Mouse (Mus musculus) CD4-positive, CD25-positive, alpha-beta regulatory T cell, adult 4 months (primary cell): ENCODE measurements around the gene Ints6l. TPM values are rescaled to one million over a fixed set of nuclear protein-coding genes. Genes with fewer than 3 reads are reported as not detected.

ENCODE experiments used
- ATAC-seq: one replicate; pipeline ENCODE4 v1.8.0; 2017
- polyA plus RNA-seq, 2 experiments: library from polyadenylated mRNA; unstranded; fragments of 100-300 nt; shearing (Covaris generic); gene quantifications; one replicate each; pipeline ENCODE4 v1.2.1; 2017

Gene Ints6l
- polyA plus RNA-seq, 2 experiments from 2014 or later, result 24.7 to 33.4 TPM

DNA sequence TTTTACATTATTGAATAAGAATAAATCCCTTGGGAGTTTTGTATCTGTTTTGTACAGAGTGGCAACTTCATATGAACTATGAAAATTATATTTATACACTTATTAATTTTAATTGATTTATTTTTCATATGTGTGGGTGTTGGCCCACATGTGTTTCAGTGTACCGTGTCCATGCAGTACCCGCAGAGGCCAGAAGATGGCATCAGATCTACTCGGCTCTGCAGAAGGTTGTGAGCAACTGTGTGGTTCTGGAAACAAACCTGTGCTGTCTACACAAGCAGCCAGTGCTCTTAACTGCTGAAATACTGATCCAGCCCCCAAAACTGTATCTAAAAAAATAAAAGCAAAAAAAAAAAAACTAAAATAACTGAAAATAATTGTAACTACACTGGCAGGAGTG is 76.6 kb downstream of the Ints6l start:
- peak; percentile 58 for ATAC-seq

- ATAC-seq, result no peak
Measured at GRCm38 (mm10) chrX:56537162-56537561, 82.5 kb downstream of the Ints6l start.

DNA sequence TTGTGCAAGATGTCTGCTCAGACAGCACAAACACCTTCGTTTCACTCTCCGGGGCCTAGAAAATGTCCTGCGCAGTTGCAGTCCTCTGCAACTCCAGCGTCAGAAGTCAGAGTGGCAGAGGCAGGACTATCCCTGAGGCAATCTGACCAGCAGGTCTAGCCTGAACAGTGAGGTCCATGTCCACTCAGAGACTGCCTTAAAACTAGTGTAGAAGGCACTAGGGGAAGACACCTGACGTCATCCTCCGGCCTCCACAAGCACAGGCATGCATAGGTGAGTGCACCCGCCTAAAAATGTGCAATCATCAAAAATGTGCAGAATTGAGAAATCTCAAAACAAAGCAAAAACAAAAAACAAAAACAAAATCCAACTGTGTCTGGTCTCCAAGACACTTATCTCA is 94.8 kb downstream of the Ints6l start, which contains the start of gene Gm648:
TSS of gene Gm648 (minus strand) at position 101 of the 400 bp plus-strand sequence.
- no peak for ATAC-seq

- no peak for ATAC-seq
Measured at GRCm38 (mm10) chrX:56553584-56553983, 98.9 kb downstream of the Ints6l start.

Other genes with a start within 250 kb of the Ints6l start
- not detected for gene Gm773, start 242.0 kb upstream of the Ints6l start, polyA plus RNA-seq
- gene Zfp449, start 108.5 kb upstream of the Ints6l start, polyA plus RNA-seq, result 1 to 10 TPM; 1.3 to 1.9 TPM
- gene Smim10l2a, start 80.3 kb upstream of the Ints6l start, polyA plus RNA-seq, result 1 to 10 TPM; 2.7 to 5.5 TPM
- 10 to 100 TPM in 1 of 2 experiments, not detected in 1; 15.0 TPM for gene Gm2174, start 6.9 kb upstream of the Ints6l start, polyA plus RNA-seq
- gene Gm10477, start 69.9 kb downstream of the Ints6l start, polyA plus RNA-seq, result not detected
- gene Gm648, start 94.7 kb downstream of the Ints6l start, polyA plus RNA-seq, result not detected
- gene Mmgt1, start 143.2 kb downstream of the Ints6l start, polyA plus RNA-seq, result 1 to 10 TPM; 8.9 to 9.5 TPM
- gene Slc9a6, start 154.9 kb downstream of the Ints6l start, polyA plus RNA-seq, result 1 to 10 TPM; 7.3 to 9.3 TPM